Mouse (Mus musculus): Measurements from ENCODE around the gene Mink1. TPM values are rescaled to one million over a fixed set of nuclear protein-coding genes. Genes with fewer than 3 reads are reported as not detected.

The Mink1 gene
- total RNA-seq, 2 experiments from 2014 or later = 16.5 to 18.0 TPM

Other genes starting within 250 kb of the Mink1 start
- 0.39 TPM in 1 of 2 replicates, not detected in the other for gene Alox12e, start 240.3 kb upstream of the Mink1 start, total RNA-seq (2015)
- gene Alox12e, start 240.3 kb upstream of the Mink1 start, total RNA-seq (2017) = not detected in 2 replicates
- gene Alox15, start 210.8 kb upstream of the Mink1 start, total RNA-seq (2015) = 1.4 and 1.6 TPM in 2 replicates
- gene Alox15, start 210.8 kb upstream of the Mink1 start, total RNA-seq (2017) = 1.2 TPM in 2 replicates
- gene Pelp1, start 152.8 kb upstream of the Mink1 start, total RNA-seq (2015) = 27.1 and 28.4 TPM in 2 replicates
- 9.5 and 16.8 TPM in 2 replicates for gene Pelp1, start 152.8 kb upstream of the Mink1 start, total RNA-seq (2017)
- 43.9 and 47.7 TPM in 2 replicates for gene Arrb2, start 130.2 kb upstream of the Mink1 start, total RNA-seq (2015)
- 31.4 and 48.0 TPM in 2 replicates for gene Arrb2, start 130.2 kb upstream of the Mink1 start, total RNA-seq (2017)
- gene Med11, start 111.0 kb upstream of the Mink1 start, total RNA-seq (2015) = 36.7 and 37.1 TPM in 2 replicates
- 37.0 and 40.2 TPM in 2 replicates for gene Med11, start 111.0 kb upstream of the Mink1 start, total RNA-seq (2017)
- gene Zmynd15, start 103.4 kb upstream of the Mink1 start, total RNA-seq (2015) = not detected in 2 replicates
- gene Zmynd15, start 103.4 kb upstream of the Mink1 start, total RNA-seq (2017) = 0.25 TPM in 1 of 2 replicates, not detected in the other
- 0.29 and 0.67 TPM in 2 replicates for gene Cxcl16, start 102.9 kb upstream of the Mink1 start, total RNA-seq (2015)
- 0.24 TPM in 1 of 2 replicates, not detected in the other for gene Cxcl16, start 102.9 kb upstream of the Mink1 start, total RNA-seq (2017)
- gene Tm4sf5, start 57.6 kb upstream of the Mink1 start, total RNA-seq (2015) = not detected in 2 replicates
- not detected in 2 replicates for gene Tm4sf5, start 57.6 kb upstream of the Mink1 start, total RNA-seq (2017)
- not detected in 2 replicates for gene Vmo1, start 48.3 kb upstream of the Mink1 start, total RNA-seq (2015)
- gene Vmo1, start 48.3 kb upstream of the Mink1 start, total RNA-seq (2017) = not detected in 2 replicates
- gene Gltpd2, start 43.7 kb upstream of the Mink1 start, total RNA-seq (2015) = not detected in 2 replicates
- not detected in 2 replicates for gene Gltpd2, start 43.7 kb upstream of the Mink1 start, total RNA-seq (2017)
- 141 and 153 TPM in 2 replicates for gene Psmb6, start 37.5 kb upstream of the Mink1 start, total RNA-seq (2015)
- 272 and 309 TPM in 2 replicates for gene Psmb6, start 37.5 kb upstream of the Mink1 start, total RNA-seq (2017)
- not detected in 2 replicates for gene Gm40193, start 29.9 kb upstream of the Mink1 start, total RNA-seq (2015)
- gene Gm40193, start 29.9 kb upstream of the Mink1 start, total RNA-seq (2017) = not detected in 2 replicates
- 0.07 and 0.90 TPM in 2 replicates for gene Pld2, start 22.8 kb upstream of the Mink1 start, total RNA-seq (2015)
- gene Pld2, start 22.8 kb upstream of the Mink1 start, total RNA-seq (2017) = 0.25 and 0.81 TPM in 2 replicates
- gene 4930544D05Rik, start 53.0 kb downstream of the Mink1 start, total RNA-seq (2015) = not detected in 2 replicates
- gene 4930544D05Rik, start 53.0 kb downstream of the Mink1 start, total RNA-seq (2017) = not detected in 2 replicates
- gene Chrne, start 56.3 kb downstream of the Mink1 start, total RNA-seq (2015) = not detected in 2 replicates
- gene Chrne, start 56.3 kb downstream of the Mink1 start, total RNA-seq (2017) = 0.17 TPM in 1 of 2 replicates, not detected in the other
- gene Gp1ba, start 76.2 kb downstream of the Mink1 start, total RNA-seq (2015) = 0.66 and 2.3 TPM in 2 replicates
- gene Gp1ba, start 76.2 kb downstream of the Mink1 start, total RNA-seq (2017) = 0.08 and 0.20 TPM in 2 replicates
- gene Rnf167, start 84.4 kb downstream of the Mink1 start, total RNA-seq (2015) = 39.3 and 44.8 TPM in 2 replicates
- gene Rnf167, start 84.4 kb downstream of the Mink1 start, total RNA-seq (2017) = 30.7 and 37.4 TPM in 2 replicates
- gene Slc25a11, start 84.6 kb downstream of the Mink1 start, total RNA-seq (2015) = 59.5 and 73.9 TPM in 2 replicates
- 46.6 and 52.7 TPM in 2 replicates for gene Slc25a11, start 84.6 kb downstream of the Mink1 start, total RNA-seq (2017)
- 1,057 and 1,218 TPM in 2 replicates for gene Pfn1, start 91.8 kb downstream of the Mink1 start, total RNA-seq (2015)
- gene Pfn1, start 91.8 kb downstream of the Mink1 start, total RNA-seq (2017) = 491 and 574 TPM in 2 replicates
- gene Eno3, start 94.3 kb downstream of the Mink1 start, total RNA-seq (2015) = 4.1 and 6.2 TPM in 2 replicates
- 7.2 and 9.5 TPM in 2 replicates for gene Eno3, start 94.3 kb downstream of the Mink1 start, total RNA-seq (2017)
- gene Spag7, start 106.5 kb downstream of the Mink1 start, total RNA-seq (2015) = 102 and 109 TPM in 2 replicates
- gene Spag7, start 106.5 kb downstream of the Mink1 start, total RNA-seq (2017) = 68.6 and 71.8 TPM in 2 replicates
- gene Camta2, start 125.2 kb downstream of the Mink1 start, total RNA-seq (2015) = 9.1 and 9.2 TPM in 2 replicates
- 2.0 and 5.1 TPM in 2 replicates for gene Camta2, start 125.2 kb downstream of the Mink1 start, total RNA-seq (2017)
- 0.20 TPM in 1 of 2 replicates, not detected in the other for gene Inca1, start 137.3 kb downstream of the Mink1 start, total RNA-seq (2015)
- gene Inca1, start 137.3 kb downstream of the Mink1 start, total RNA-seq (2017) = 0.50 TPM in 1 of 2 replicates, not detected in the other
- 1.6 and 2.0 TPM in 2 replicates for gene Kif1c, start 137.7 kb downstream of the Mink1 start, total RNA-seq (2015)
- 4.6 and 5.9 TPM in 2 replicates for gene Kif1c, start 137.7 kb downstream of the Mink1 start, total RNA-seq (2017)
- gene Zfp3, start 201.3 kb downstream of the Mink1 start, total RNA-seq (2015) = 1.3 and 2.1 TPM in 2 replicates
- gene Zfp3, start 201.3 kb downstream of the Mink1 start, total RNA-seq (2017) = 1.9 and 2.7 TPM in 2 replicates
- gene Scimp, start 249.7 kb downstream of the Mink1 start, total RNA-seq (2015) = 0.37 TPM in 1 of 2 replicates, not detected in the other
- gene Scimp, start 249.7 kb downstream of the Mink1 start, total RNA-seq (2017) = not detected in 2 replicates